Mouse (Mus musculus) midbrain, embryonic 12.5 days (tissue): Measurements from ENCODE around the gene Epyc. TPM values are rescaled to one million over a fixed set of nuclear protein-coding genes. Genes with fewer than 3 reads are reported as not detected.

Experiments
- ATAC-seq: fragments of 200-750 bp; cut with Nextera tagmentation; 2 replicates; pipeline ENCODE4 v1.8.0; 2017; ENCODE audit warnings: low read depth, moderate TSS enrichment, moderate library complexity; ENCODE audit not compliant: low FRiP score
- H3K27ac ChIP-seq: fragments of 300-500 bp; sonication (generic); replicated peaks from 2 replicates; pipeline ENCODE4 v1.5.1; 2016; ENCODE audit warnings: mild to moderate bottlenecking
- H3K27me3 ChIP-seq: fragments of 300-500 bp; sonication (generic); 2 replicates; pipeline ENCODE4 v1.6.1; 2016; ENCODE audit warnings: mild to moderate bottlenecking
- H3K36me3 ChIP-seq: fragments of 300-500 bp; sonication (generic); 2 replicates; pipeline ENCODE4 v1.6.1; 2016
- H3K4me1 ChIP-seq: fragments of 300-500 bp; sonication (generic); 2 replicates; pipeline ENCODE4 v1.6.1; 2016
- H3K4me2 ChIP-seq: fragments of 300-500 bp; sonication (generic); replicated peaks from 2 replicates; pipeline ENCODE4 v1.6.1; 2016; ENCODE audit warnings: mild to moderate bottlenecking, moderate library complexity
- H3K4me3 ChIP-seq: fragments of 300-500 bp; sonication (generic); 2 replicates; pipeline ENCODE4 v1.5.1; 2016; ENCODE audit warnings: mild to moderate bottlenecking
- H3K9ac ChIP-seq: fragments of 300-500 bp; sonication (generic); replicated peaks from 2 replicates; pipeline ENCODE4 v1.6.1; 2016; ENCODE audit warnings: mild to moderate bottlenecking, moderate library complexity
- H3K9me3 ChIP-seq: fragments of 300-500 bp; sonication (generic); 2 replicates; pipeline ENCODE4 v1.6.1; 2016; ENCODE audit warnings: mild to moderate bottlenecking
- WGBS: fragments of 180-500 bp; shearing (Covaris S2); methylation state at CpG from one replicate; pipeline ENCODE4 v1.1.7; 2016; 5-methylcytosine and 5-hydroxymethylcytosine counted together
- polyA plus RNA-seq: library from polyadenylated mRNA; unstranded; fragments of >200 nt; fragmentation: Nextera tagmentation; extraction: Ambion mirVana; gene quantifications from 2 replicates; pipeline ENCODE4 v1.2.1, GENCODE M21; 2016

Epyc gene
- polyA plus RNA-seq, 1 experiment from 2014 or later: 11.2 TPM

DNA sequence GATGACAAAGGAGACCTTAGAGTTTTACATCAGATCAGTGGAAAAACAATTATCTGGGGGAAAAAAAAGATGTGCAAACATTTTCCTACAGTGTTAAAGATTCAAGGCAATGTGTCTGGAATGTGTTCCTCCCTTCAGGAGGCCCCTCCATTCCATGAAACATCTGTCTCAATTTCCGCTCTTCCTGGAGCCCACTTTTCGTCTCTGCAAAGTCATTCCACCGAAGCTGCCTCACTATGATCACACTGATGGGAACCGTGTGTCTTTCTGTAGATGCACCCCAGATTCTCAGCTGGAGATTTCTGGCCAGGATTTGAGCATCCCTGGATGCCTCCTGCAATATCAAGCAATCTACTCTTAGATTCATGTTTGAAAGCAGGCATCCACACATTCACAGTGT lies 24.8 kb downstream of the Epyc start:
- no peak overlapping the region for H3K9ac ChIP-seq

DNA sequence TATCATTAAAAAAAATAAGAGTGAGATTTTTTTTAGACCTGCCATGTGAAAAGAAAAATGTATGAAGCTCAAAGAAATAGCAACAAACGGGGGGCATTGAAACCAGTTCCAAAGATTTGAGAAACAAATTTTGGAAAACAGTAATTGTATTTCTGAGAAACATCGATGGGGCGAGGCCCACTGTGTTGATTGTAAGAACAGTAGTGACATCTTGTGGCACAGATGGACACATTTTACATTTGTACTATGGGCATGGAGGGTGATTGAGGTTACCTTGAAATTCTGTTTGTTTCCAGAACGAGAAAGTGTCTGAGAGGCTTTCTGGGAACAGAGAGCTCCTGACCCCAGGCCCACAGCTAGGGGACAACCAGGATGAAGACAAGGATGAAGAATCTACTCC lies 26.3 kb downstream of the Epyc start:
- WGBS: 65% methylated on average over 4 of the region's 4 CpGs
- no peaks in the 10 kb centered on the region for H3K4me1 ChIP-seq
- no peak for ATAC-seq
- no peaks in the 10 kb centered on the region for H3K27me3 ChIP-seq
- H3K4me2 ChIP-seq: no peak overlapping the region
- no peaks in the 10 kb centered on the region for H3K36me3 ChIP-seq
- H3K9me3 ChIP-seq: no peaks in the 10 kb centered on the region
- H3K9ac ChIP-seq: no peak overlapping the region
- H3K27ac ChIP-seq: no peak overlapping the region
- no peak overlapping the region for H3K4me3 ChIP-seq

More for the DNA sequence above, 24.8 kb downstream of the Epyc start:
- Histone ChIP-seq H3K36me3 (no peaks in the 10 kb centered on the region), H3K4me3 (no peak overlapping the region), H3K9me3 (no peaks in the 10 kb centered on the region), H3K27ac (no peak overlapping the region), H3K4me2 (no peak overlapping the region), H3K27me3 (no peaks in the 10 kb centered on the region), H3K4me1 (no peaks in the 10 kb centered on the region)
- 64% methylated on average over 4 of the region's 4 CpGs for WGBS
- ATAC-seq: no peak

DNA sequence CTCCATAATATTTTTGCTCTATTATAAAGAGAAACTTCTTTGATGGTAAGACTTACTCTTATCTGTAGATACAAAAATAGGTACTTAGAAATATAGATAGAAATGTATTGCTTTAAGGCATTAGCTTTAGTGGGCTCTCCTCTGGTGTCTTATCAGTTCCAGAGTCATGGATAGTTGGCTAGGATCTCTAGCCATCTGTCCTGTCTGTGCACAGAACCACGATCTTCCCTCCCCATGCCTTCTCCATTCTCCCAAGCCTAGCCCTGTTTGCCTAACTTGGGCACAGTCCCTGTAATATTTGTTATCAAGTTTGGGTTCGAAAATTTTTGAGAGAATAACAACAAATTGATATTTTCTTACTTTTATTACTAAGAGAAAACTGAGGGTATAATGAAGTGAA lies 29.4 kb downstream of the Epyc start:
- Histone ChIP-seq H3K4me2 (no peak overlapping the region), H3K9me3 (no peaks in the 10 kb centered on the region), H3K27ac (no peak overlapping the region), H3K27me3 (no peaks in the 10 kb centered on the region), H3K36me3 (no peaks in the 10 kb centered on the region), H3K4me1 (no peaks in the 10 kb centered on the region), H3K9ac (no peak overlapping the region), H3K4me3 (no peak overlapping the region)
- no peak for ATAC-seq
- WGBS: 80% methylated on average over 2 of the region's 2 CpGs

GRCm38 (mm10) chr10:97682981-97683380 lies 39.1 kb downstream of the Epyc start:
- Histone ChIP-seq H3K4me2 (no peak overlapping the region), H3K9me3 (no peaks in the 10 kb centered on the region), H3K4me1 (no peaks in the 10 kb centered on the region), H3K9ac (no peak overlapping the region), H3K27me3 (no peaks in the 10 kb centered on the region), H3K36me3 (no peaks in the 10 kb centered on the region), H3K4me3 (no peak overlapping the region), H3K27ac (no peak overlapping the region)
- no peak for ATAC-seq

DNA sequence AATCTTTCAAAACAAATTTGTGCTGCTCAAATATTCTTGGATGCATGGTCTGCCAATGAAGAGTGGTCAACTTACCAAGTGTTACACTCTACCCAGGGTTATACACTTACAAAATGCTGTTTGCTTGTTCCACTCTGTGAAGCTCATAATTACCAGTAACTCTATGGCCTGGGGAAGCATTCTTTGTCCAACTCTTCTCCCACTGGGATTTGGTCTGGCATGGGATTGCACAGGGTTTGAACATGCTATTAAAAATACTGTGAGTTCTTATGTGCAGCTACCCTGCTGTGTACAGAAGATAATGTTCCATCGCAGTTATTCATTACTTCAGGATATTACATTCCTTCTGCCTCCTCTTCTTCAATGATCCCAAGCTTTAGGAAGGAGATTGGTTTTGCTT lies 43.3 kb downstream of the Epyc start:
- Histone ChIP-seq H3K9ac (no peak overlapping the region), H3K27ac (no peak overlapping the region), H3K4me2 (no peak overlapping the region), H3K27me3 (no peaks in the 10 kb centered on the region), H3K36me3 (no peaks in the 10 kb centered on the region), H3K9me3 (no peaks in the 10 kb centered on the region), H3K4me3 (no peak overlapping the region), H3K4me1 (no peaks in the 10 kb centered on the region)
- 90% methylated on average over 1 of the region's 1 CpGs for WGBS
- no peak for ATAC-seq

DNA sequence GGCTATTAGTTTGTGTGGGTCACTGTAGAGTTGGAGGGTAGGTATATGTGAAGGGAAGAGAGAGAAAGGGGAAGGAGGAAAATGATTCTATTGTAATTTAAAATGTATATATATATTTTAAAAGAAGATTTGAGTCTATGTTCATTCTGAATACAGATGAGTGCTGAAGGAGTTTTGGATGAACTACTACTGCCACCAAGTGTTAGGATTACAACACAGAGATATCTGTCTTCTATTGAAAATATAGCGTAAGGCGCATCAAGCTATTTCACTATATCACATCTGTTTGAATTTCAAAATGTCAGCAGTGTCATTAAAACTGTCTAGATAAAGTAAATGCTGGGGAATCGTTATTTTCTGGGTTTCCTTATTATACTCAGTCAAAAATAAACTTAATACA lies 45.6 kb downstream of the Epyc start:
- Histone ChIP-seq H3K36me3 (no peaks in the 10 kb centered on the region), H3K27me3 (no peaks in the 10 kb centered on the region), H3K9ac (no peak overlapping the region), H3K9me3 (peaks cover 7% of the 10 kb centered on the region; the same call in 1 of the 2 replicates), H3K27ac (no peak overlapping the region), H3K4me2 (no peak overlapping the region), H3K4me3 (no peak overlapping the region), H3K4me1 (no peaks in the 10 kb centered on the region)
- ATAC-seq: no peak
- WGBS: 85% methylated on average over 3 of the region's 3 CpGs

- Histone ChIP-seq H3K9ac (no peak within 1 kb of the TSS), H3K4me3 (no peak within 1 kb of the TSS), H3K4me1 (no peaks in the 10 kb centered on the region), H3K27me3 (no peaks in the 10 kb centered on the region), H3K36me3 (no peaks in the 10 kb centered on the region), H3K27ac (no peak within 1 kb of the TSS), H3K9me3 (peaks cover 7% of the 10 kb centered on the region; the same call in 1 of the 2 replicates), H3K4me2 (no peak within 1 kb of the TSS)
- WGBS: 72% methylated on average over 20 of the region's 20 CpGs
- no peak; the same call in 1 of the 2 replicates for ATAC-seq
These were observed 49.0 kb downstream of the Epyc start, which contains the start of gene Ccer1 for GRCm38 (mm10) chr10:97692913-97693312. Gene Ccer1, plus strand, starts transcription at chr10:97693059.

- H3K27ac ChIP-seq: no peak overlapping the region
- H3K9ac ChIP-seq: no peak overlapping the region
- no peaks in the 10 kb centered on the region for H3K4me1 ChIP-seq
- no peak overlapping the region for H3K4me2 ChIP-seq
- no peaks in the 10 kb centered on the region for H3K27me3 ChIP-seq
- H3K9me3 ChIP-seq: peaks cover 7% of the 10 kb centered on the region; the same call in 1 of the 2 replicates
- H3K36me3 ChIP-seq: no peaks in the 10 kb centered on the region
- no peak overlapping the region for H3K4me3 ChIP-seq
- 0 out of 2 replicates have a peak, but pooled peaks have one; percentile 16 for ATAC-seq
- WGBS: 92% methylated on average over 37 of the region's 37 CpGs
These were observed 49.7 kb downstream of the Epyc start for GRCm38 (mm10) chr10:97693398-97694135.

- no peak overlapping the region for H3K4me3 ChIP-seq
- H3K36me3 ChIP-seq: no peaks in the 10 kb centered on the region
- no peak overlapping the region for H3K4me2 ChIP-seq
- H3K9ac ChIP-seq: no peak overlapping the region
- H3K27ac ChIP-seq: no peak overlapping the region
- H3K27me3 ChIP-seq: no peaks in the 10 kb centered on the region
- no peaks in the 10 kb centered on the region for H3K9me3 ChIP-seq
- no peaks in the 10 kb centered on the region for H3K4me1 ChIP-seq
- ATAC-seq: no peak
These were observed 58.5 kb downstream of the Epyc start for GRCm38 (mm10) chr10:97702321-97702720.

DNA sequence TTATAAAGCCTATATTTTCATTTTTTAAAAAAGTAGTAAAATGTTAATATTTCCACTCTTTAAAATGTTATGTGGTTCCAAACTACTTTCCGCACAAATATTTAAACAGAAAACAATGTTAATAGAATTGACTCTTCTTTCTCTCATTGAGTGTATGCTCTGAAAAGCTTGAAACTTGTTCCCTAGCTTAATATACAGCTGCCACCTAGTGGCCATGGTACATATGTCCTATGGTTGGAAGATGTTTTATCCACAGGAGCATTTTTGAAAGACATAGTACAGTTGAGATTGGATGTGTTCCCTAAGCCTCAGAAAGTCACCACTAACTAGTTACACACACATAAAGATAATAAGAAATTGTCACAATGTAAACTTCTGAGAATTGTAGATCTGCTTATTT lies 60.7 kb downstream of the Epyc start:
- no peaks in the 10 kb centered on the region for H3K9me3 ChIP-seq
- no peaks in the 10 kb centered on the region for H3K4me1 ChIP-seq
- H3K4me3 ChIP-seq: no peak overlapping the region
- no peaks in the 10 kb centered on the region for H3K27me3 ChIP-seq
- 0 out of 2 replicates have a peak, but pooled peaks have one; percentile 47 for ATAC-seq
- no peak overlapping the region for H3K27ac ChIP-seq
- H3K36me3 ChIP-seq: no peaks in the 10 kb centered on the region
- H3K9ac ChIP-seq: no peak overlapping the region
- no peak overlapping the region for H3K4me2 ChIP-seq
- 52% methylated on average over 1 of the region's 1 CpGs for WGBS

GRCm38 (mm10) chr10:97712687-97713086 lies 68.8 kb downstream of the Epyc start:
- Histone ChIP-seq H3K9ac (no peak overlapping the region), H3K27me3 (no peaks in the 10 kb centered on the region), H3K4me1 (no peaks in the 10 kb centered on the region), H3K4me2 (no peak overlapping the region), H3K9me3 (no peaks in the 10 kb centered on the region), H3K27ac (no peak overlapping the region), H3K36me3 (no peaks in the 10 kb centered on the region), H3K4me3 (no peak overlapping the region)
- ATAC-seq: peak; percentile 44
- WGBS: 5% methylated on average over 5 of the region's 5 CpGs

- no peak for ATAC-seq
- Histone ChIP-seq H3K4me3 (no peak overlapping the region), H3K4me2 (no peak overlapping the region), H3K9me3 (no peaks in the 10 kb centered on the region), H3K27me3 (no peaks in the 10 kb centered on the region), H3K9ac (no peak overlapping the region), H3K4me1 (no peaks in the 10 kb centered on the region), H3K27ac (no peak overlapping the region), H3K36me3 (no peaks in the 10 kb centered on the region)
- 65% methylated on average over 4 of the region's 4 CpGs for WGBS
These were observed 70.7 kb downstream of the Epyc start for GRCm38 (mm10) chr10:97714584-97714983.
